Mouse (Mus musculus) ES-Bruce4 (cell line): Measurements from ENCODE around the gene Mapk8. TPM values are rescaled to one million over a fixed set of nuclear protein-coding genes. Genes with fewer than 3 reads are reported as not detected.
"Not testable (repeated sequence)": the region's sequence is repeated elsewhere in the genome, so short reads cannot be mapped to it uniquely, and the experiment has no call there.

ENCODE experiments used
- H3K27ac ChIP-seq: 2 replicates; pipeline ENCODE4 v1.5.1; 2012; ENCODE audit warnings: low read length, inconsistent platforms; ENCODE audit not compliant: insufficient read depth
- H3K27me3 ChIP-seq: 2 replicates; pipeline ENCODE4 v1.6.1; 2012; ENCODE audit warnings: mild to moderate bottlenecking, low read length, inconsistent platforms; ENCODE audit not compliant: control insufficient read depth, poor library complexity, insufficient read depth, severe bottlenecking
- H3K36me3 ChIP-seq: 2 replicates; pipeline ENCODE4 v1.6.1; 2012; ENCODE audit warnings: inconsistent platforms, mild to moderate bottlenecking, low read length, moderate library complexity; ENCODE audit not compliant: control insufficient read depth, poor library complexity, insufficient read depth, severe bottlenecking
- H3K4me1 ChIP-seq: one replicate; pipeline ENCODE4 v1.8.1; 2011; ENCODE audit warnings: low read length; ENCODE audit not compliant: control insufficient read depth, insufficient read depth
- H3K4me3 ChIP-seq: 2 replicates; pipeline ENCODE4 v1.5.1; 2011; ENCODE audit warnings: low read depth, mild to moderate bottlenecking, low read length
- H3K9ac ChIP-seq: 2 replicates; pipeline ENCODE4 v1.6.1; 2012; ENCODE audit warnings: low read depth, mild to moderate bottlenecking, inconsistent platforms; ENCODE audit not compliant: poor library complexity, severe bottlenecking
- H3K9me3 ChIP-seq: replicated peaks from 2 replicates; pipeline ENCODE4 v1.6.1; 2012; ENCODE audit warnings: mild to moderate bottlenecking, low read length, inconsistent platforms; ENCODE audit not compliant: control insufficient read depth, poor library complexity, insufficient read depth, severe bottlenecking
- CTCF ChIP-seq: IDR thresholded peaks from one replicate; pipeline ENCODE4 v1.8.1; 2011; ENCODE audit warnings: low read depth, low read length
- EP300 ChIP-seq: IDR thresholded peaks from 2 replicates; pipeline ENCODE4 v1.6.1; 2011; ENCODE audit warnings: low read depth, low read length; ENCODE audit not compliant: insufficient read depth
- POLR2A ChIP-seq: IDR thresholded peaks from one replicate; pipeline ENCODE4 v1.8.1; 2011; ENCODE audit warnings: low read length; ENCODE audit not compliant: insufficient read depth
- polyA plus RNA-seq: library from polyadenylated mRNA; stranded (reverse); fragments of >200 nt; gene quantifications from 2 replicates; pipeline ENCODE4 v1.2.4, GENCODE M21; 2011; ENCODE audit warnings: low read depth; ENCODE audit not compliant: missing spikeins, insufficient read depth, insufficient read length

Mapk8 gene
- polyA plus RNA-seq, 1 experiment: 81.5 TPM

DNA sequence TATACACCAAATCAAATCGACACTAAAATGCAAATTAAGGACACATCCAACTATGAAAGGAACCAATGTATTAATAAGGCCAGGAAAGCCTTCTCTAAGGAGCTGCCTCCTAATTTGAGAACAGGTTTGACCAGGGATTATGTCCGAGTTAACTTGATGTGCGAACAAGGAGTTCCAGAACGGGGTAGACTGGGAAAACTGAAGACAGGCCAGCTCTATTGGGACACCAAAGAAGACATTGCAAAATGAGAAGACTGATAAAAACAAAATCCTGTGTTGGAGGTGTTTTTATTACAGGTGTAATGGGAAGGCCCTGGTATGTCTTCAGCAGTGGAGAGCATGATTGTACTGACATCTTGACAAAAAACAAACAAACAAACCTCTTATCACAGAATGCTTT, 1.3 kb upstream of the Mapk8 start:
- Histone ChIP-seq H3K27me3 (peaks cover 2% of the 10 kb centered on the region; the same call in 1 of the 2 replicates), H3K9me3 (no peaks in the 10 kb centered on the region), H3K4me1 (peaks cover 1% of the 10 kb centered on the region), H3K27ac (no peak overlapping the region), H3K9ac (no peak overlapping the region), H3K36me3 (no peaks in the 10 kb centered on the region), H3K4me3 (no peak overlapping the region)
- TF ChIP-seq EP300 (no peak), CTCF (no peak), POLR2A (no peak)

DNA sequence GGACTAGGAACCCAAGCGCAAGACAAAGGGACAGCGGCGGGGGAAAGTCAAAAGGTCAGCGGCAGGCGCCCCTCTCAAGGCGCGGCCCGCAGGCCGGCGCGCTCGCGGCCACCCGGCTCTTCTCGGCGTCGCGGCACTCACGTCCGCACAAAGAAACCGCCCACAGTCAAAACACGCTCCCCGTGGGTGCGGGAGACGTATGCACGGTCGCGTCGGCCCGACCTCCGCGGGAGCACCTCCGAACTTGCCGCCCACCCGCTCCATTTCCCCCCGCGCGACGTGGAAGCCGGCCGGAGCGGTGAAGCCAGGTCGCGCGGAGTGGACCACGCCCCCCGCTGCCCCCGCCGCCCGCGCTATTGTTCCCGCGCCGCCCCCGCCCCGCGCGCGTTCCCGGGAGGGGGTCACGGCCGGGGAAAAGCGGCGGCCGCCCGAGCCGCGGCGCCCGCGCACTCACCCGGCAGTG, 366 bp downstream of the Mapk8 start:
- H3K9ac ChIP-seq: peak overlapping the region; percentile 94
- no peaks in the 10 kb centered on the region for H3K36me3 ChIP-seq
- peaks cover 2% of the 10 kb centered on the region; the same call in 1 of the 2 replicates for H3K27me3 ChIP-seq
- H3K27ac ChIP-seq: no peak overlapping the region
- H3K4me3 ChIP-seq: peak overlapping the region; percentile 96
- TF ChIP-seq EP300: no peak
- no peak for TF ChIP-seq POLR2A
- TF ChIP-seq CTCF: no peak
- H3K4me1 ChIP-seq: peaks cover 1% of the 10 kb centered on the region
- no peaks in the 10 kb centered on the region for H3K9me3 ChIP-seq

DNA sequence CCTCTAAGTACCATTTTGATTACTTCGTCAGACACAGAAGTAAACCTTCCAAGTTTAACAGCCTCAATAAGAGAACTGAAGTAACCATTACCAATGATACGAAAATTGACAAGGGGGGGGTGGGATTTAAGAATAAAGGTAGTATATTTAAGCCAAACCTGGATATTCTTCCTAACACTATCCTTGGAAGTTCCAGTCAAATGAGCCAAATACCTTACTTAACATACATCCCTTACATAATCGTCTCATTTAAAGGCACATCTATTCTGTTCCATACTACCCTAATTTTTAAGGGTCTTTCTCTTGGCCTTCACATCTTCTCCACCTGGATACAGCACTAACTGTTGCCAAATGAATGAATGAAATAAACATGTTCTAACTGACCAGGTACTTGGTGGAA, 996 bp downstream of the Mapk8 start:
- TF ChIP-seq POLR2A: no peak
- no peak for TF ChIP-seq EP300
- no peak for TF ChIP-seq CTCF
- Histone ChIP-seq H3K9me3 (no peaks in the 10 kb centered on the region), H3K4me1 (peaks cover 1% of the 10 kb centered on the region), H3K4me3 (peak overlapping the region; percentile 96; the same call in 1 of the 2 replicates), H3K27ac (no peak overlapping the region), H3K36me3 (no peaks in the 10 kb centered on the region), H3K27me3 (peaks cover 2% of the 10 kb centered on the region; the same call in 1 of the 2 replicates), H3K9ac (peak overlapping the region; percentile 94)

DNA sequence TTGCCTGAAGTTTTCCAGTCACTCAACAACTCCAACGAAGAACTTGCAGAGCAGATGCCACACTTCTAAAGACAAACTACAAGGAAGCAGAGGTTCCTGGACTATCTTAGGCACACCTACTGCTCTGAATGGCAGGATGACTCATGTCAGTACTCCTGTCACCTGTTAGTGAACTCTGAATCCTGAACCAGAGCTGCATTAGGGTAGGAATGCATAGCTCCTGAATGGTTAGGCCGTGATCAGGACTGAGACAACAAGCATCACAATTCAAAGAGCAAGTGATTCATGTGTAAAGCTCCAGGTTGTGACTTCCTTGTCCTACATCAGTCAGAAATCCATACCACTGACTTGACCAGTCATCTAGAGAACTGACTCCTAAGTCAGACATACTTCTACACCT, 3.2 kb downstream of the Mapk8 start:
- Histone ChIP-seq H3K9ac (no peak overlapping the region), H3K4me1 (peaks cover 1% of the 10 kb centered on the region), H3K27me3 (peaks cover 2% of the 10 kb centered on the region; the same call in 1 of the 2 replicates), H3K27ac (no peak overlapping the region), H3K9me3 (no peaks in the 10 kb centered on the region), H3K36me3 (no peaks in the 10 kb centered on the region), H3K4me3 (no peak overlapping the region)
- TF ChIP-seq EP300: no peak

DNA sequence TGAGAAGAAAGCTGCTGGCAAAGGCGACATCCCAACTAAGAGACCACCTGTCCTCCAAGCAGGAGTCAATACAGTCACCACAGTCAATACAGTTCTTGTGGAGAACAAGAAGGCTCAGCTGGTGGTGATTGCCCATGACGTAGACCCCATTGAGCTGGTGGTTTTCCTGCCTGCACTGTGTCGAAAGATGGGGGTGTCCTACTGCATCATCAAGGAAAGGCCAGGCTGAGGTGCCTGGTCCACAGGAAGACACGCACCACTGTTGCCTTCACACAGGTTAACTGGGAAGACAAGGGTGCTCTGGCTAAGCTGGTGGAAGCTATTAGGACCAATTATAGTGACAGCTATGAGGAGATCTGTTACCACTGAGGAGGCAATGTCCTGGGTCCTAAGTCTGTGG, 14.5 kb downstream of the Mapk8 start:
- not testable (repeated sequence) for H3K27ac ChIP-seq, H3K9ac ChIP-seq, H3K4me1 ChIP-seq, H3K27me3 ChIP-seq, H3K4me3 ChIP-seq, H3K9me3 ChIP-seq, H3K36me3 ChIP-seq

DNA sequence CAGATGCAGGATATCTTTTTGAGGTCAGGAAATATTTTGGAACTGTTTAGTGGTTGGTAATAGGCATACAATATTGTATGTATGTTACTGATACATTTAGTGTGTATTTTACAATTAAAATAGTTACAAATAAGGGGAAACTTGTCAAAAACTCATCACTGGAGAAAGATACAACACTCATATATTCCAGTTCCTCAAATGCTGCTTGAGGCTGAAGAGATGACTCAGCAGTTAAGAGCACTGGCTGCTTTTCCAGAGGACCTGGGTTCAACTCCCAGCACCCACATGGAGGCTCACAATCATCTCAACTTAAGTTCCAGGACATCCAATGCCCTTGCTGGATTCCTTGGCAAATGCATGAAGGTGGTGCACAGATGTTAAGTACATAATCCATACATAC, 22.8 kb downstream of the Mapk8 start:
- H3K27ac ChIP-seq: no peak overlapping the region
- H3K27me3 ChIP-seq: no peaks in the 10 kb centered on the region
- no peak for TF ChIP-seq CTCF
- no peak for TF ChIP-seq EP300
- TF ChIP-seq POLR2A: no peak
- no peaks in the 10 kb centered on the region for H3K4me1 ChIP-seq
- H3K36me3 ChIP-seq: no peaks in the 10 kb centered on the region
- H3K4me3 ChIP-seq: no peak overlapping the region
- no peak overlapping the region for H3K9ac ChIP-seq
- H3K9me3 ChIP-seq: no peaks in the 10 kb centered on the region; the same call in 1 of the 2 replicates

DNA sequence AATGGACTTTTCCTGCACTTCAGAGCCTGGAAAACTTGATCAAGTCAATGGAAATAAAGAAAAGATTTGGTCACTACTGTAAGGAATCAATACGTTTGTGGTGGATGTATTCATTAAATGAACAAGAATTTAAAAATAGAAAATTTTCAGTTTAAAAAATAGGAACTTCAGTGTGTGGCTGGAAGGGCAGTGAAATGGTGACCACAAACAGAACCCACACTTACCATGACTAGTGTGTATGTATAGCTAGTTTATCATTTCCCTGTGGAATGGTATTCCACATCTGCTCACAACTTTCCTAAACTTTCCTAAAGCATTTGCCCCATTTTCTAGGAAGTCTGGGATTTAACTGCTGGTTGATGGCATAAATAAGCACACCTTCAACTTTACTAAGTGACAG, 24.0 kb downstream of the Mapk8 start:
- TF ChIP-seq CTCF (no peak), EP300 (no peak), POLR2A (no peak)
- H3K4me1 ChIP-seq: no peaks in the 10 kb centered on the region
- no peaks in the 10 kb centered on the region for H3K36me3 ChIP-seq
- H3K9me3 ChIP-seq: no peaks in the 10 kb centered on the region; the same call in 1 of the 2 replicates
- no peaks in the 10 kb centered on the region for H3K27me3 ChIP-seq
- no peak overlapping the region for H3K27ac ChIP-seq
- H3K4me3 ChIP-seq: no peak overlapping the region
- no peak overlapping the region for H3K9ac ChIP-seq
